Mouse (Mus musculus) thymus, adult 18-20 months (tissue): Measurements from ENCODE around the gene Dolpp1.
A peak's percentile ranks its signal among the peaks of the same experiment; 100 is the strongest.

Source experiments
- DNase-seq, 2 experiments: peaks; one replicate each; pipeline ENCODE4 v3.0.0; 2022; ENCODE audit warnings: mixed read lengths in 2 of 2

Gene Dolpp1

DNA sequence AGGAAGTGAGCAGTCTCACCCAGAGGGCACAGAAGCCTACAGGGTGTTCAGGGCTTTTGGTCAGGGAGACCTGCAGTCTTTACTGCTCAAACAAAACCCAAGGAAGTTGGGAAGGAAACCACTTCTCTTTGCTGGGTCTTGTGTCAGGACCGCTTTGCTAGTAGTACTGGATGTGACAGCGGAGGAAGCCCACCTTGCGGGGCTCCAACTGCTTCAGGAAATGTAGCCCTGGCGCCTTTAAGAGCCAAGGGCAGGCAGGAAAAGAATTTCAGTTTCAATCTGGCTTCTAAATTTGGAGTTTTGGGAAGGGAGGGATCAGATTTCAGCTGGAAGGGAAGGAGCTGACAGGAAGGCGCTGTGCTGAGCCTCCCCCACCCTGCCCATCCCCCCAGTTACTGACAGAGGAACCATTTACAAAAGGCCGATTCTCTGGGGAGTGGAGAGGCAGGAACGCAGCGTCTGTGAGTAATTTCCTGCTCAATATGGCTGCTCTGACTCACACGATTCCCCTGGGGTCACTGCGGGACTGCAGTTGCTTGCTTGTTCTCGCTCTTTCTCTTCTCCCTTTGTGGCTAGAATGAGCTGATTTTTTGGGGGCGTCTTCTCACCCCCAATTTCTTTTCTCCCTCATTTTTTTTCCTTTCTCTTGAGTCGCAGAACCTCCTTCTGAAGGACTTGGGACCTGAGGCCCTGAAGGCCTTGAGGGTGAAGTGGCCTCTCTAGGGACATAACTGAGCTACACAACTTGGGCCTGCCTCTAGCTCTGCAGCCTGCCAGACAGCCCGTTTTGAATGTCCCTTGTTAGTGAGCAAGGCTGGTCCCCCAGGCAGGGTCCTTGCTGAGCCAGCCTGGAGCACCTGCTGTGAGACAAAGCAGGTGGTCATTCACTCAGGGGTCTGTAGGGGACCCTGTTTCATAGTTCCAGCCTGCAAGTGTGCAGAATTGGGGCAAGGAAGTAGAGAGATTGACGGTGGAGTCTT, 49.8 kb downstream of the Dolpp1 start:
- peak in 1 of 2 experiments; percentile 51 for DNase-seq

GRCm38 (mm10) chr2:30442498-30442890, 50.4 kb downstream of the Dolpp1 start:
- DNase-seq: no peak

DNA sequence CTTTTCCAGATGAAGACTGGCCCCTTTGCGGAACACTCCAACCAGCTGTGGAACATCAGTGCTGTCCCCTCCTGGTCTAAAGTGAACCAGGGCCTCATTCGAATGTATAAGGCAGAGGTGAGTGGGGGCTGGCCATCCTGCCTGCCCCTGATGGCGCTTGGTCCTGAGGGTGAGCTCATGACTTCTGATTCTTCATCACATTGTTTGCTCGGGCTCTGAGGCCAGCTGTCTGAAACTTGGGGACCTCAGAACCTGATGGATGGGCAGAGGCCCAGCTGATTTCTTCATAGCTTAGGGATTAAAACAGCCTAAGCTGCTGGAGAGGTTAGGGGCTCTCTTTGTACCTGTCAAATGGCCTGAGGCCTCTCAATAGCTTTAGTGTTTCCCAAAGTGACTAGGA, 51.2 kb downstream of the Dolpp1 start:
- DNase-seq: no peak

DNA sequence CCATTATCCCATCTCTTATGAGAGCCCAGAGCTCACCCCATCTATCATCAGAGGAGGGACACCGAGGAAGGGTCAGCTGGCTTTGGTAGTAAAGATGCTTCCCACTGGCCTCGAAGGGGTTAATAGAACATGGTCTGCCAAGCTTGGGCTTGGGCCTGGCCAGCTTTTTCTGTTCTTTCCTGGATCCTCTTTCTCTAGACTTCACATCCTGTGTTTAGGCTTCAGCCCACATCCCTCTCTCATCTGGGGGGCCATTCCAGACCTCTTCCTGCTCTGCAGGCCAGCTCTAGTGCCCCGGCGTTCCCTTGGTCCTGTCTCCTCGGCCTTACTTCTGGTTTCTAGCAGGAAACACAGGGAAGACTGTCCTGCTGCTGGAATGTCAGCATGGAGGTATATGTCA, 52.0 kb downstream of the Dolpp1 start:
- no peak for DNase-seq

GRCm38 (mm10) chr2:30444450-30444849, 52.4 kb downstream of the Dolpp1 start:
- no peak for DNase-seq

DNA sequence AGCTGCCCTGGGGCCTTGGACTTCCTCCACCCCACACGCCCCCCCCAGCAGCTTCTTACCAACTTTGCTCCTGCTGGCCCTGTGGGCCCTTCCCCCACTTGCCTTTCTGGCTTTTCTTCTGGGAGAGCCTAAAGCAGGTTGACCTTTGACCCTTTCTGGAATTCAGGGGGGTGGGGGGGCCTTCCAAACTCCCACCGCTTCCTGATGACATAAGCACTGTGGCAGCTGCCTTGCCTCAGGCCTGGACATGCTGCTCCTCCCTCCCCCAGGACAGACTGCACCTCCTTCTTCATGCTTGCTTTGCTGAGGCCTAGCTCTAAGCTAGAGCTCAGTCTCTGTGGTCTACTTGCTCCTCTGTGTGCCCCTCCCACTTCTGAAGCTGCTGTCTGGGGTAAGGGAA, 53.3 kb downstream of the Dolpp1 start:
- DNase-seq: no peak

GRCm38 (mm10) chr2:30446891-30447826, 55.1 kb downstream of the Dolpp1 start:
- DNase-seq: no peak

GRCm38 (mm10) chr2:30448371-30448770, 56.3 kb downstream of the Dolpp1 start:
- DNase-seq: no peak
